18 mouse cellular contexts compared by ENCODE assay signal in the genomic region with DNA sequence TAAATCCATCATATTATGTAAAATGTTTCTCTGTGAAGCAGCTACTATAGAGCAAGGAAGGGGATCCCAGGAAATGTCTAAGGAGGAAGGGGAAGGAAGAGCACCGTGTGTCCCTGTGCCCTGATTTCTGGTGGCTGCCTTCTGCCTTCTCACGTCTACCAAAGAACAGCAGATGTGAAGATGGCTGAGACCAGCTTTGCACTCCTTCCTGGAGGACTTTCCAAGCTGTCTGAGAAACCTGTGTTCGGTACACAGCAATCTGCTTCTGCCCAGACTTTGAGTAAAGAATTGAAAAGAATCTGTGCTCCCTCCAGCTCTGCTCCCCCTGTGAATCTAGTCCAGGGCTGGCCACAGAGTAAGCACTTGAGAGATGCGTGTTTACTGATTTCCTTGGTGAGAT.
DNase-seq lines count a peak whose midpoint lies in the region; ATAC-seq lines count a peak whose summit lies in the region.
"Had no signal": no experiment of that assay in that cellular context is flagged by ENCODE, and none has a peak within 500 bp of the region (broad histone marks: within the 10 kb centered on the region; RNA-seq: fewer than 3 reads in every experiment).

No protein-coding gene starts in this region.

- no peak for ATAC-seq in megakaryocyte progenitor cell, adult 5-6 weeks (replicated peaks; ENCODE audit: poor library complexity)
- ATAC-seq: CD4-positive, CD25-positive, alpha-beta regulatory T cell, adult 4 months; forebrain, embryonic 16.5 days had no signal

- peak; percentile 43 for DNase-seq in layer of hippocampus, adult 11-12 months (ENCODE audit: low spot score)
- no peak for DNase-seq in layer of hippocampus, postnatal 10 days (ENCODE audit: low spot score in 2 of 2)
- peak; percentile 50 for DNase-seq in brain, adult 2 months (ENCODE audit: low read depth, low spot score)
- DNase-seq in layer of hippocampus, adult 8-10 months (ENCODE audit: low spot score in 2 of 2) = peak; percentile 12 to 33
- peak; percentile 16 to 39 for DNase-seq in layer of hippocampus, postnatal 36 days
- DNase-seq: adrenal gland, adult 2 months; adrenal gland, postnatal 14 days; cerebellum, adult 11-12 months; cerebellum, adult 8-10 months; cerebellum, postnatal 10 days; cerebellum, postnatal 36 days; embryo, embryonic 11 days; gastrocnemius, postnatal 25 days; heart, adult 2 months; heart, postnatal 14 days had no signal

Comparison
In these comparisons a context has a peak if more than half of its experiments do, and no peak if none do; other contexts are left out.
1. DNase-seq: peak in layer of hippocampus, adult 11-12 months (single experiment), brain, adult 2 months (single experiment), layer of hippocampus, adult 8-10 months (2 of 2) and layer of hippocampus, postnatal 36 days (2 of 2); none in layer of hippocampus, postnatal 10 days (0 of 2).